12 mouse cellular contexts compared by ENCODE assay signal in genomic region chr19:11360106-11360505, GRCm38 (mm10). TPM values are rescaled to one million over a fixed set of nuclear protein-coding genes. Genes with fewer than 3 reads are reported as not detected.
DNase-seq lines count a peak whose midpoint lies in the region; ATAC-seq and TF ChIP-seq lines count a peak whose summit lies in the region.
"Had no signal": no experiment of that assay in that cellular context is flagged by ENCODE, and none has a peak within 500 bp of the region (broad histone marks: within the 10 kb centered on the region; RNA-seq: fewer than 3 reads in every experiment).

No protein-coding gene starts in this region.

- no peak overlapping the region for H3K9ac ChIP-seq in heart, postnatal 0 days (replicated peaks; ENCODE audit: low read depth, low read length)
- no peak overlapping the region for H3K9ac ChIP-seq in lung, embryonic 14.5 days
- H3K9ac ChIP-seq: forebrain, embryonic 12.5 days had no signal

- TF ChIP-seq POLR2A in lung, adult 2 months (IDR thresholded peaks at IDR 0.05; ENCODE audit: borderline replicate concordance, extremely low read depth, low read depth, low read length) = no peak

- H3K4me2 ChIP-seq in heart, postnatal 0 days (ENCODE audit: low read depth, low read length) = no peak overlapping the region
- H3K4me2 ChIP-seq in lung, embryonic 14.5 days = no peak overlapping the region
- H3K4me2 ChIP-seq: forebrain, embryonic 12.5 days; heart, embryonic 11.5 days had no signal

- H3K36me3 ChIP-seq in heart, postnatal 0 days (replicated peaks; ENCODE audit: control insufficient read depth, insufficient read depth, low read length) = no peaks in the 10 kb centered on the region
- H3K36me3 ChIP-seq in lung, embryonic 14.5 days (ENCODE audit: insufficient read depth) = no peaks in the 10 kb centered on the region
- H3K36me3 ChIP-seq: forebrain, embryonic 12.5 days had no signal

- peak; percentile 24 for TF ChIP-seq CTCF in heart, postnatal 0 days (IDR thresholded peaks at IDR 0.05; ENCODE audit: low read depth)
- TF ChIP-seq CTCF in lung, embryonic 14.5 days (IDR thresholded peaks at IDR 0.05; ENCODE audit: low read depth) = no peak
- TF ChIP-seq CTCF in lung, adult 2 months (IDR thresholded peaks at IDR 0.05; ENCODE audit: insufficient read depth, low read length) = no peak

- H3K27me3 ChIP-seq in heart, postnatal 0 days (ENCODE audit: control insufficient read depth, insufficient read depth, low read length) = no peaks in the 10 kb centered on the region
- no peaks in the 10 kb centered on the region for H3K27me3 ChIP-seq in lung, embryonic 14.5 days (ENCODE audit: insufficient read depth, low read length)
- H3K27me3 ChIP-seq: forebrain, embryonic 12.5 days had no signal

- no peaks in the 10 kb centered on the region for H3K4me1 ChIP-seq in heart, postnatal 0 days (ENCODE audit: control insufficient read depth, insufficient read depth)
- no peaks in the 10 kb centered on the region for H3K4me1 ChIP-seq in lung, embryonic 14.5 days (ENCODE audit: insufficient read depth)
- H3K4me1 ChIP-seq in lung, adult 2 months (ENCODE audit: control insufficient read depth, insufficient read depth, low read length) = no peaks in the 10 kb centered on the region
- H3K4me1 ChIP-seq: forebrain, embryonic 12.5 days had no signal

- no peak overlapping the region for H3K4me3 ChIP-seq in heart, postnatal 0 days (ENCODE audit: low read depth, low read length)
- no peak overlapping the region for H3K4me3 ChIP-seq in lung, embryonic 14.5 days (ENCODE audit: low read depth, low read length)
- no peak overlapping the region for H3K4me3 ChIP-seq in lung, adult 2 months (replicated peaks; ENCODE audit: extremely low read depth, low read depth, low read length)
- H3K4me3 ChIP-seq: forebrain, embryonic 12.5 days had no signal

- WGBS in heart, postnatal 0 days = 38% methylated on average over 3 of the region's 3 CpGs
- 45% methylated on average over 3 of the region's 3 CpGs for WGBS in lung, embryonic 14.5 days
- 52% methylated on average over 3 of the region's 3 CpGs for WGBS in lung, adult 2 months

- no peak for DNase-seq in heart, postnatal 0 days (ENCODE audit: low spot score)
- no peak for DNase-seq in heart, postnatal 4 days
- peak; percentile 25 for DNase-seq in lung, embryonic 14.5 days
- DNase-seq in lung, adult 2 months = no peak
- DNase-seq in CD4-positive, CD25-positive, alpha-beta regulatory T cell, adult 2 months (ENCODE audit: low read depth, low spot score) = peak; percentile 63
- DNase-seq in ovary, postnatal 14 days (ENCODE audit: low spot score) = no peak
- no peak for DNase-seq in spleen, postnatal 4 days (ENCODE audit: low spot score in 2 of 2)

- no peak overlapping the region for H3K27ac ChIP-seq in heart, postnatal 0 days (ENCODE audit: low read depth)
- H3K27ac ChIP-seq in lung, embryonic 14.5 days (ENCODE audit: low read depth) = no peak overlapping the region
- H3K27ac ChIP-seq: forebrain, embryonic 12.5 days had no signal

- no peak for TF ChIP-seq EP300 in heart, postnatal 0 days (IDR thresholded peaks at IDR 0.05; ENCODE audit: low read depth)

- ATAC-seq in heart, postnatal 0 days (ENCODE audit: insufficient read depth, low read depth) = no peak
- ATAC-seq in lung, embryonic 14.5 days (ENCODE audit: insufficient read depth) = no peak
- ATAC-seq in granulocyte monocyte progenitor cell, adult 5-6 weeks (replicated peaks; ENCODE audit: poor library complexity, severe bottlenecking) = peak; percentile 42; the same call in 1 of the 2 replicates
- ATAC-seq: inflammation-experienced regulatory T-cells, adult 6 months had no signal

- no peaks in the 10 kb centered on the region for H3K9me3 ChIP-seq in heart, postnatal 0 days (replicated peaks; ENCODE audit: control insufficient read depth, low read length)
- H3K9me3 ChIP-seq in lung, embryonic 14.5 days (ENCODE audit: low read depth, low read length) = no peaks in the 10 kb centered on the region
- H3K9me3 ChIP-seq: forebrain, embryonic 12.5 days had no signal

RNA-seq across cellular contexts. Expression of gene Ms4a4a, which starts 15.2 kb away (rescaled TPM):
- 3.4 TPM in 1 of 2 replicates, not detected in the other for total RNA-seq in heart, postnatal 0 days (2014; rRNA removed; ENCODE audit: low replicate concordance)
- 3.2 and 3.7 TPM in 2 replicates for polyA plus RNA-seq in heart, postnatal 0 days (2015; fragmentation: Nextera tagmentation; extraction: Ambion mirVana)
- total RNA-seq in heart, postnatal 4 days (2021) = 1 to 10 TPM; 1.6 to 2.5 TPM
- polyA plus RNA-seq in lung, embryonic 14.5 days (2014; fragmentation: Nextera tagmentation; extraction: Ambion mirVana) = 3.5 and 5.1 TPM in 2 replicates
- 0.44 and 0.99 TPM in 2 replicates for polyA plus RNA-seq in lung, adult 2 months (2012; rRNA removed)
- not detected in 2 replicates for total RNA-seq in granulocyte monocyte progenitor cell, adult 5-6 weeks (2014; fragmentation: Nextera tagmentation)
- not detected in 2 replicates for total RNA-seq in granulocyte monocyte progenitor cell, adult 5-6 weeks (2017)

RNA-seq across cellular contexts. Expression of gene Ms4a7, which starts 24.2 kb away (rescaled TPM):
- total RNA-seq in heart, postnatal 0 days (2014; rRNA removed; ENCODE audit: low replicate concordance) = 1.9 TPM in 1 of 2 replicates, not detected in the other
- polyA plus RNA-seq in heart, postnatal 0 days (2015; fragmentation: Nextera tagmentation; extraction: Ambion mirVana) = 5.6 and 5.8 TPM in 2 replicates
- 1 to 10 TPM; 1.4 to 2.4 TPM for total RNA-seq in heart, postnatal 4 days (2021)
- 3.0 and 5.0 TPM in 2 replicates for polyA plus RNA-seq in lung, embryonic 14.5 days (2014; fragmentation: Nextera tagmentation; extraction: Ambion mirVana)
- polyA plus RNA-seq in lung, adult 2 months (2012; rRNA removed) = 1.4 and 1.5 TPM in 2 replicates
- not detected in 2 replicates for total RNA-seq in granulocyte monocyte progenitor cell, adult 5-6 weeks (2014; fragmentation: Nextera tagmentation)
- total RNA-seq in granulocyte monocyte progenitor cell, adult 5-6 weeks (2017) = not detected in 2 replicates

RNA-seq across cellular contexts. Expression of gene Ms4a4c, which starts 44.5 kb away (rescaled TPM):
- 0.46 TPM in 1 of 2 replicates, not detected in the other for total RNA-seq in heart, postnatal 0 days (2014; rRNA removed; ENCODE audit: low replicate concordance)
- 0.65 and 0.94 TPM in 2 replicates for polyA plus RNA-seq in heart, postnatal 0 days (2015; fragmentation: Nextera tagmentation; extraction: Ambion mirVana)
- total RNA-seq in heart, postnatal 4 days (2021) = not detected
- 0.63 and 1.5 TPM in 2 replicates for polyA plus RNA-seq in lung, embryonic 14.5 days (2014; fragmentation: Nextera tagmentation; extraction: Ambion mirVana)
- polyA plus RNA-seq in lung, adult 2 months (2012; rRNA removed) = 0.62 and 2.9 TPM in 2 replicates
- total RNA-seq in granulocyte monocyte progenitor cell, adult 5-6 weeks (2014; fragmentation: Nextera tagmentation) = 11.5 and 20.2 TPM in 2 replicates
- 13.5 and 19.6 TPM in 2 replicates for total RNA-seq in granulocyte monocyte progenitor cell, adult 5-6 weeks (2017)
- total RNA-seq: layer of hippocampus, postnatal 14 days had no signal
- polyA plus RNA-seq: forebrain, embryonic 12.5 days; heart, embryonic 11.5 days had no signal

RNA-seq across cellular contexts. Expression of gene Ms4a14, which starts 45.9 kb away (rescaled TPM):
- total RNA-seq in heart, postnatal 0 days (2014; rRNA removed; ENCODE audit: low replicate concordance) = not detected in 2 replicates
- polyA plus RNA-seq in heart, postnatal 0 days (2015; fragmentation: Nextera tagmentation; extraction: Ambion mirVana) = 0.03 and 0.04 TPM in 2 replicates
- total RNA-seq in heart, postnatal 4 days (2021) = not detected
- 0.05 TPM in 1 of 2 replicates, not detected in the other for polyA plus RNA-seq in lung, embryonic 14.5 days (2014; fragmentation: Nextera tagmentation; extraction: Ambion mirVana)
- 0.16 and 0.19 TPM in 2 replicates for polyA plus RNA-seq in lung, adult 2 months (2012; rRNA removed)
- total RNA-seq in granulocyte monocyte progenitor cell, adult 5-6 weeks (2014; fragmentation: Nextera tagmentation) = not detected in 2 replicates
- not detected in 2 replicates for total RNA-seq in granulocyte monocyte progenitor cell, adult 5-6 weeks (2017)
- total RNA-seq: layer of hippocampus, postnatal 14 days had no signal
- polyA plus RNA-seq: forebrain, embryonic 12.5 days; heart, embryonic 11.5 days; inflammation-experienced regulatory T-cells, adult 6 months had no signal

Comparison
In these comparisons a context has a peak if more than half of its experiments do, and no peak if none do; other contexts are left out.
1. DNase-seq: peak in lung, embryonic 14.5 days (single experiment) and CD4-positive, CD25-positive, alpha-beta regulatory T cell, adult 2 months (single experiment); none in heart, postnatal 0 days (single experiment), heart, postnatal 4 days (single experiment), lung, adult 2 months (single experiment), ovary, postnatal 14 days (single experiment) and spleen, postnatal 4 days (0 of 2).